Mouse (Mus musculus): ENCODE measurements around the gene Abcb8. TPM values are rescaled to one million over a fixed set of nuclear protein-coding genes. Genes with fewer than 3 reads are reported as not detected.

Abcb8 gene
- polyA plus RNA-seq, 1 experiment from 2014 or later: 56.5 TPM

DNA sequence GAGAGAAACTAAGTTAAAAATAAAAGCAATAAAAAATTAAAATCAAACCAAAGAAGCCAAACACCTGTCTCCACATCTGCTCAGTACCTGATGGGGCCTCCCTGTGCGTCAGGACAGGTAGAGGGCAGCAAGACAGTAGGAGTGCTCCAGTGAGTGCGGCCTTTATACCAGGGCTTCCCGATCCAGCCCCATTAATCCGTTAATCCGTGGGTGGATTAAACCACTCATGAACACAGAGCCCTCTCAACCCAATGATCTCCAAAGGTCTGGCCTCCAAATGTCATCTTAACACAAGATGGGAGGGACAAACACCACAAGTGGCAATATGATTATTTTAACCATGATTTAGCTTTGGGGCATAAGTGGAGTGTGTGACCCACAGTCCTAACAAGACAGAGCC lies 19.7 kb upstream of the Abcb8 start:
- no peaks in the 10 kb centered on the region for H3K36me3 ChIP-seq
- H3K27me3 ChIP-seq: no peaks in the 10 kb centered on the region
- H3K9me3 ChIP-seq: no peaks in the 10 kb centered on the region
- H3K4me2 ChIP-seq: no peak overlapping the region
- no peak for ATAC-seq (ENCODE audit: low FRiP score, low read depth)
- no peak overlapping the region for H3K9ac ChIP-seq
- 81% methylated on average over 5 of the region's 5 CpGs for WGBS
- H3K4me1 ChIP-seq (replicated peaks): no peaks in the 10 kb centered on the region
- H3K27ac ChIP-seq (replicated peaks): no peak overlapping the region
- no peak overlapping the region for H3K4me3 ChIP-seq

DNA sequence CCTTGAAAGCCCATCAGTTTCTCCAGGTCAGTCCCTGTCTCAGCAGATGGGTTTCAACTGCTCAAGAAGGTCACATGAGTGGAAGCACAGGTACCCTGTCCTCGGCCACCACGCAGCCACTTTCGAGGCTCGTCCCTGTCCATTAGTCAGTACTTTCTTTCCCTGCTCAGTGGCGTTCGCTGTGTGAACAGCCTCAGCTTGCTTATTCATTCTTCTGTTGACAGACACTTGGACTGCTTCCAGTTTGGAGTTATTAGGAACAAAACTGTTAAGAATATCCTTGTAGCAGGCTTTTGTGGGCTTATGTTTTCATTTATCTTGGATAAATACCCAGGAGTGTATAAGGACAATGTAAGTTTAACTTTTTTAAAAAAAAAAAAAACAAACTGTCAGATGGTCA lies 19.2 kb upstream of the Abcb8 start:
- H3K36me3 ChIP-seq: no peaks in the 10 kb centered on the region
- H3K27ac ChIP-seq (replicated peaks): no peak overlapping the region
- no peaks in the 10 kb centered on the region for H3K9me3 ChIP-seq
- 39% methylated on average over 6 of the region's 6 CpGs for WGBS
- H3K9ac ChIP-seq: no peak overlapping the region
- H3K27me3 ChIP-seq: no peaks in the 10 kb centered on the region
- no peak overlapping the region for H3K4me2 ChIP-seq
- no peak for ATAC-seq (ENCODE audit: low FRiP score, low read depth)
- H3K4me1 ChIP-seq (replicated peaks): no peaks in the 10 kb centered on the region
- H3K4me3 ChIP-seq: no peak overlapping the region

GRCm38 (mm10) chr5:24374666-24375328 lies 18.7 kb upstream of the Abcb8 start:
- H3K4me1 ChIP-seq (replicated peaks): no peaks in the 10 kb centered on the region
- 75% methylated on average over 7 of the region's 7 CpGs for WGBS
- no peak overlapping the region for H3K9ac ChIP-seq
- H3K4me3 ChIP-seq: no peak overlapping the region
- no peaks in the 10 kb centered on the region for H3K36me3 ChIP-seq
- no peak overlapping the region for H3K27ac ChIP-seq (replicated peaks)
- H3K27me3 ChIP-seq: no peaks in the 10 kb centered on the region
- no peaks in the 10 kb centered on the region for H3K9me3 ChIP-seq
- no peak for ATAC-seq (ENCODE audit: low FRiP score, low read depth)
- no peak overlapping the region for H3K4me2 ChIP-seq

DNA sequence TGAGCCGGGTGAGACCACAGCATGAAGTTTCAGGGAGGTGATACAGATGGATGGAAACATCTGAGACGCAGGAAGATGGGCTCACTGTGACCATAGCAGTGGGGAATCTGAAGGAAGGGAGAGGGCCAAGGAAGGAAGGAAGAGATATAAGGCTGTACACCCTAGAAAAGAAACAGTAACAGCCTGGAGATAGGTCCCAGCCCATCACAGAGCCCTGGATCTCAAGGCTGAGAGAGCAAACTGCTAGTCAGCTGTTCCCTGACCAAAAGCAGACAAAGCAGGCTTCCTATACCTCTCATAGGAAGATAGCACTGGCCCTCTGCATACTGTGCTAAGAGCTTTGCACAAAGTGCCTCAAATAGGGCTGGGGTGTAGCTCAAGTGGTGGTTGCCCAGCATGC lies 14.8 kb upstream of the Abcb8 start:
- 82% methylated on average over 2 of the region's 2 CpGs for WGBS
- no peak for ATAC-seq (ENCODE audit: low FRiP score, low read depth)
- Histone ChIP-seq H3K36me3 (no peaks in the 10 kb centered on the region), H3K9me3 (no peaks in the 10 kb centered on the region), H3K27me3 (no peaks in the 10 kb centered on the region), H3K27ac (replicated peaks) (no peak overlapping the region), H3K4me1 (replicated peaks) (peaks cover 13% of the 10 kb centered on the region), H3K4me3 (no peak overlapping the region), H3K9ac (no peak overlapping the region), H3K4me2 (no peak overlapping the region)

- Histone ChIP-seq H3K27me3 (no peaks in the 10 kb centered on the region), H3K4me1 (replicated peaks) (peaks cover 21% of the 10 kb centered on the region), H3K9ac (no peak overlapping the region), H3K9me3 (no peaks in the 10 kb centered on the region), H3K36me3 (no peaks in the 10 kb centered on the region), H3K27ac (replicated peaks) (no peak overlapping the region), H3K4me3 (no peak overlapping the region), H3K4me2 (no peak overlapping the region)
- ATAC-seq (ENCODE audit: low FRiP score, low read depth): no peak
- WGBS: 72% methylated on average over 4 of the region's 4 CpGs
Observed at GRCm38 (mm10) chr5:24379501-24379900, 14.0 kb upstream of the Abcb8 start.

DNA sequence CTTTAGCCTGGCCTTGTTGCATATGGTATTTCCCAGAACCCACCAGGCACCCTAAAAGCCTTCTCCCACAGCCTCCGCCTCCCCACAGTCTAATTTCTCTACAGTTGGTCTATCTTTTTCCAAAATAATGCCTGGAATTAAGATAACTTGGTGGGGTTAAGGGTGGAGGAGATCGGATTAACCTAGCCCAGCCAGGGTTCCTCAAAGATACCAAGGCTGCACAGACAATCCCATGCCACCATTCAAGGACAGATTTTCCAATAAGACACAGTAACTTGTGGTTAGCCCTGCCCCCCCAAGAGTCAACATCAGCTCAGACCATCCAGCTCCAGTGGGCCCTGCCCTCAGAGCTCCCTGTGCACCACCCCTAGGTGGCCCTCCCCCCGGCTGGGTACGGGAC lies 13.0 kb upstream of the Abcb8 start:
- ATAC-seq (ENCODE audit: low FRiP score, low read depth): no peak
- H3K4me3 ChIP-seq: no peak overlapping the region
- H3K27ac ChIP-seq (replicated peaks): no peak overlapping the region
- WGBS: 92% methylated on average over 4 of the region's 4 CpGs
- no peak overlapping the region for H3K4me2 ChIP-seq
- H3K27me3 ChIP-seq: peaks cover 4% of the 10 kb centered on the region; the same call in 1 of the 2 replicates
- no peaks in the 10 kb centered on the region for H3K9me3 ChIP-seq
- no peak overlapping the region for H3K9ac ChIP-seq
- peaks cover 24% of the 10 kb centered on the region for H3K4me1 ChIP-seq (replicated peaks)
- no peaks in the 10 kb centered on the region for H3K36me3 ChIP-seq

DNA sequence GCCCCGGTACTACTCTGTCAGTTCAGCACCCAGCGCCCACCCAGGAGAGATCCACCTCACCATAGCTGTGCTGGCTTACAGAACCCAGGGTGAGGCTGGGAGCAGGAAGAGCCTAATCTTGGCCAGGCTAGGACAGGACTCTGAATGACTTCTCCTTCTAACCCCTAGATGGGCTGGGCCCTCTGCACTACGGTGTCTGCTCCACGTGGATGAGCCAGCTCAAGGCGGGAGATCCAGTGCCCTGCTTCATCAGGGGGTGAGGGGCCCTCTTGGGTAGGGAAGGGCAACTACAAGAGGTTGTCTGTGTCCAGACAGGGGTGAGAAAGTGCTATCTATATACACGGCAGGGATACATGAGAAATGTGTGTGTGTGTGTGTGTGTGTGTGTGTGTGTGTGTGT lies 12.0 kb upstream of the Abcb8 start:
- Histone ChIP-seq H3K27ac (replicated peaks) (no peak overlapping the region), H3K27me3 (peaks cover 12% of the 10 kb centered on the region), H3K4me3 (no peak overlapping the region), H3K4me1 (replicated peaks) (peaks cover 24% of the 10 kb centered on the region), H3K4me2 (no peak overlapping the region), H3K36me3 (no peaks in the 10 kb centered on the region), H3K9me3 (no peaks in the 10 kb centered on the region), H3K9ac (no peak overlapping the region)
- no peak for ATAC-seq (ENCODE audit: low FRiP score, low read depth)
- 78% methylated on average over 6 of the region's 6 CpGs for WGBS

GRCm38 (mm10) chr5:24381988-24382387 lies 11.5 kb upstream of the Abcb8 start:
- no peak for ATAC-seq (ENCODE audit: low FRiP score, low read depth)
- Histone ChIP-seq H3K27me3 (peaks cover 12% of the 10 kb centered on the region), H3K4me2 (no peak overlapping the region), H3K4me3 (no peak overlapping the region), H3K9ac (no peak overlapping the region), H3K27ac (replicated peaks) (no peak overlapping the region), H3K9me3 (no peaks in the 10 kb centered on the region), H3K36me3 (no peaks in the 10 kb centered on the region), H3K4me1 (replicated peaks) (peaks cover 28% of the 10 kb centered on the region)
- WGBS: 67% methylated on average over 2 of the region's 2 CpGs

DNA sequence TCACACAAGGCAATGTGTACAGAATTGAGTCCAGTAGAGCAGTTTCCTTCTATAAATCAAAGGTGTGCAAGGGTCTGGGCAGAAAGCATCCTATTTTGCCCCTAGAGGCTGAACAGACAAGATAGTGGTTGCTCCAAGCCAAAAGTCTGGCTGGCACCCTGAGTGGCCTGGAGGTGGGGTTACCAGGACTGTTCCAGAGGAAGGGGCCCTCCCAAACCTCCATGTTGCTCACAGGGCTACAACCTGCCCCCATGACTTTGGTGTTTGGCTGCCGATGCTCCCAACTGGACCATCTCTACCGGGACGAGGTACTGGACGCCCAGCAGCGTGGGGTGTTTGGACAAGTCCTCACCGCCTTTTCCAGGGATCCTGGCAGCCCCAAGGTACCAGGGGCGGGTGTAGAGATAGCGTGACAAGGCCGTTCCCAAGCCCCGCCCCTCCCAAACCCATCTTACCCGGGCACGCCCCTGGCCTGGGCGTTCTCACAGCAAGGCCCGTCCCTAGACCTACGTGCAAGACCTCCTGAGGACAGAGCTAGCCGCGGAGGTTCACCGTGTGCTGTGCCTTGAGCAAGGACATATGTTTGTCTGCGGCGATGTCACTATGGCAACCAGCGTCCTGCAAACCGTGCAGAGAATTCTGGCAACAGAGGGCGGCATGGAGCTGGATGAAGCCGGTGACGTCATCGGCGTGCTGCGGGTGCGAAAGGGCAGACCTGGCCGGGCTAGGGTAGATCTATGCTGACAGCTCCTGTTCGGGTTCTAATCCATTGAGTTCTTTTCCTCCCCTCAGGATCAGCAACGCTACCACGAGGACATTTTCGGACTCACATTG lies 10.2 kb upstream of the Abcb8 start:
- ATAC-seq (ENCODE audit: low FRiP score, low read depth): peak; percentile 88
- Histone ChIP-seq H3K36me3 (no peaks in the 10 kb centered on the region), H3K9ac (peak overlapping the region; percentile 61), H3K27ac (replicated peaks) (peak overlapping the region; percentile 80), H3K27me3 (peaks cover 14% of the 10 kb centered on the region), H3K4me3 (peak overlapping the region; percentile 53), H3K4me2 (peak overlapping the region; percentile 69), H3K9me3 (no peaks in the 10 kb centered on the region), H3K4me1 (replicated peaks) (peaks cover 40% of the 10 kb centered on the region)
- under 1% methylated on average over 34 of the region's 34 CpGs for WGBS

GRCm38 (mm10) chr5:24384407-24384806 lies 9.1 kb upstream of the Abcb8 start:
- H3K27me3 ChIP-seq: peaks cover 18% of the 10 kb centered on the region
- peak overlapping the region; percentile 69 for H3K4me2 ChIP-seq
- H3K4me1 ChIP-seq (replicated peaks): peaks cover 45% of the 10 kb centered on the region
- no peaks in the 10 kb centered on the region for H3K9me3 ChIP-seq
- H3K27ac ChIP-seq (replicated peaks): no peak overlapping the region
- no peak for ATAC-seq (ENCODE audit: low FRiP score, low read depth)
- no peak overlapping the region for H3K9ac ChIP-seq
- 73% methylated on average over 6 of the region's 6 CpGs for WGBS
- no peak overlapping the region for H3K4me3 ChIP-seq
- H3K36me3 ChIP-seq: no peaks in the 10 kb centered on the region

- WGBS: 92% methylated on average over 5 of the region's 5 CpGs
Observed at GRCm38 (mm10) chr5:24385374-24385773, 8.1 kb upstream of the Abcb8 start.

GRCm38 (mm10) chr5:24385887-24386550 lies 7.4 kb upstream of the Abcb8 start:
- Histone ChIP-seq H3K4me1 (replicated peaks) (peaks cover 45% of the 10 kb centered on the region), H3K27me3 (peaks cover 25% of the 10 kb centered on the region), H3K9ac (no peak overlapping the region), H3K27ac (replicated peaks) (no peak overlapping the region), H3K4me2 (no peak overlapping the region), H3K36me3 (no peaks in the 10 kb centered on the region), H3K9me3 (no peaks in the 10 kb centered on the region), H3K4me3 (no peak overlapping the region)
- 81% methylated on average over 10 of the region's 10 CpGs for WGBS
- ATAC-seq (ENCODE audit: low FRiP score, low read depth): no peak

More at GRCm38 (mm10) chr5:24385374-24385773, 8.1 kb upstream of the Abcb8 start:
- peaks cover 45% of the 10 kb centered on the region for H3K4me1 ChIP-seq (replicated peaks)
- H3K9me3 ChIP-seq: no peaks in the 10 kb centered on the region
- peaks cover 25% of the 10 kb centered on the region for H3K27me3 ChIP-seq
- no peak overlapping the region for H3K9ac ChIP-seq
- H3K27ac ChIP-seq (replicated peaks): no peak overlapping the region
- no peak overlapping the region for H3K4me2 ChIP-seq
- no peak overlapping the region for H3K4me3 ChIP-seq
- ATAC-seq (ENCODE audit: low FRiP score, low read depth): no peak
- H3K36me3 ChIP-seq: no peaks in the 10 kb centered on the region
